Mouse (Mus musculus): ENCODE results near the gene Smarca2.
"Not testable (repeated sequence)": the region's sequence is repeated elsewhere in the genome, so short reads cannot be mapped to it uniquely, and the experiment has no call there.

Gene Smarca2

DNA sequence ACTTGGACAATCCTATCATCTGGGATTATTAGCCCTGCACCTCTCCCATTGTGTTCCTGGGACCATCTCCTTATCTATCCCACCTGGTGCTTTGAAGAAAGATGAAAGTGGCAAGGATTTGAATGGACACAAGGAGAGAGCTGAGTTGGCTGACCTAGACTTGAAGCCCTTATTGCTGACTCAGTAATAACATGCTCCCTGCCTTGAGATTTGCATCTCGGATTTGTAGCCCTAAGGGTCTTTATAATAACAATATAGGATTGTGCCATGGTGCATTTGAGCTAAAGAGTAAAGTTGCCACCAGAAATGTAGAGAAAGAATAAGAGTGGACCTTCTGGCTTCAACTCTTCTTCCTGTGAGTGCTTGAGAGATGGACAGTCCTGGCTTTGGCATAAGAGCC is 11.4 kb downstream of the Smarca2 start:
- in situ Hi-C loops (cut with MboI, MseI), result no loop called here

DNA sequence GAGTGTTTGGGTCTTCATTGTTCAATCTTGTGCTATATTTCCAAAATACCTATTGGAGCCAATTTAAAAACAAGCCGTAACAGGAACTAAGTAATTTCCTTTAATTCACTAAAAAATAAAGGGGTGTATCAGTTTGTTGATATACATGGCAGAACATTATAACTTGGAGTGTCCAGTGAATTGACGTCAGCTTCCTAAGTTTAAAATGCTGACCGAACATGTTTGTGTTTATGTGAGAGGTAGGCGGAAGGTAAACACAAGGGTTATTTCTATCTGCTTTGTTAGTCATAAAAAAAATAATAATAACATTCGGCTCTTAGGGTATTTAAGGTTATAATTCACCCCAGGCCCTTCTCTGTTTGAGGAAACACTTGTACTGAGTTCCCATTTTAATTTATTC is 12.4 kb downstream of the Smarca2 start:
- in situ Hi-C loops (cut with MboI, MseI), result no loop called here

GRCm38 (mm10) chr19:26630712-26631235 is 25.9 kb downstream of the Smarca2 start:
- in situ Hi-C loops (cut with MboI, MseI), result no loop called here

DNA sequence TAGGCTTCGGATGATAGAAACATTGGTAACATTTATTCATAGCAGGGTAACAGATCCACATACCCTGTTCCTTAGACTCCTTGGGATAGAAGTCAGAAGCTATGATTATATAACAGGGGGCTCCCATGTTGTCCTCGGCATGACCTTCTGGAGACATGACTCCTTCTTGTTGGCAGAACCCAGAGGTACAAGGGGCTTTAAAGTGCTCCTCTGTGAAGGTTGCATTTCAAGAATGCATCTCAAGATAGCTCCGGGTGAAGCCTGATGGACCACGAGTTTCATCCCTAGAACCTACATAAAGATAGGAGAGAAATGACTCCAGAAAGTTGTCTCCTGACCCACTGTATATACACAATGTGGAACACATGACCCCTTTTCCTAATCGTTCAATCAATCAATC is 27.4 kb downstream of the Smarca2 start:
- in situ Hi-C loops (cut with MboI, MseI), result no loop called here

GRCm38 (mm10) chr19:26640556-26640955 is 35.7 kb downstream of the Smarca2 start:
- in situ Hi-C loops (cut with MboI, MseI), result no loop called here

DNA sequence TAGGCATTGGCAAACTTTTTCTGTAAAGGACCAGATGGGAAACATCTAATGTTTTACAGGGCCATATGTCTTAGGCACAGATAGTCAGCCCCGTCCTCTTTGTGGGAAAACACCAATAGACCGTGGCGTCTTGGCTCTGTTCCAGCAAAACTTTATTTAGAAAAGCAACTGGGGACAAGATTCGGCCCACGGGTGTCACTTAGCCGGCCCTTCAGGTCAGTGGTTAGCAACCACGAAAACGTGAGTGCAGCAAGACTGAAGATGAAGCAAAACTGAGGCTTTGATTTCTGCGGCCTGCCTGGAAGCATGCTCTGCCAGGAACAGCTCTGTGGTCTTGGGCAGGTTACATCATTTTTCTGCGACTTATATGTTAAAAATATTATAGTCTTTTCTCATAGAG is 36.4 kb downstream of the Smarca2 start:
- in situ Hi-C loops (cut with MboI, MseI), result no loop called here

DNA sequence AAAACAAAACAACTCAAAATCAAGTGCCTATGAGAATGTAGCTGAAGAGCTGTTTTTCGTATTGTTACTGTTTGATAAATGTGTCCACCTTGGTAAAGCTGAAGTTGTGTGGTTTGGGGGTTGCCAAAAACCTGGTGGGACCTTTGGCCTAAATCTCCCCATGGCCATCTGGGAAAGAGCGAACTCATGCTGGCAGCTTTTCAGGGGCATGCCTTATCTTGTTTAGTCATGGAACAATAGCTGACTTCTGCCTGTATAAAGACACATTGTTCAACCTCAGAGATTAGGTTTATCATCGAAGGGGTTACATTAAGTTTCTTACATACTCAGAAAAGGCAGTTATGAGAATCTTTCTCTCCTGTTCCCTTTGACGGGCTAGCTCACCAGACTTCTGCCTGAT is 38.2 kb downstream of the Smarca2 start:
- in situ Hi-C loops (cut with MboI, MseI), result no loop called here

DNA sequence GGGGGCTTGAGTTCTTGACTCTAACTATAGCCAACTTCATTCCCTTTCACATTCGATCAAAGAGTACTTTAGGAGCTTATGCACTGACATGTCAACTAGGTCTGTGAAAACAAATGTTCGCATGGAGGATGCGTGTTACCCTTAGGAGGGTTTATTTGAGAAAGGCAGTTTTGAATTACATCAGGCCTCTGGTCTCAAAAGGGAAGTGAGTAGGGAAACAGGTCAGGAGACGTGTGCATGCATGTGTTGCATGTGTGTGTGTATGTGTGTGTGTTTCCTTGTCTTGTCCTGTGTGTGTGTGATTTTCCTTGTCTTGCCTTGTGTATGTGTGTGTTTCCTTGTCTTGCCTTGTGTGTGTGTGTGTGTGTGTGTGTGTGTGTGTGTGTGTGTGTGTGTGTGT is 39.1 kb downstream of the Smarca2 start:
- in situ Hi-C loops (cut with MboI, MseI), result no loop called here

DNA sequence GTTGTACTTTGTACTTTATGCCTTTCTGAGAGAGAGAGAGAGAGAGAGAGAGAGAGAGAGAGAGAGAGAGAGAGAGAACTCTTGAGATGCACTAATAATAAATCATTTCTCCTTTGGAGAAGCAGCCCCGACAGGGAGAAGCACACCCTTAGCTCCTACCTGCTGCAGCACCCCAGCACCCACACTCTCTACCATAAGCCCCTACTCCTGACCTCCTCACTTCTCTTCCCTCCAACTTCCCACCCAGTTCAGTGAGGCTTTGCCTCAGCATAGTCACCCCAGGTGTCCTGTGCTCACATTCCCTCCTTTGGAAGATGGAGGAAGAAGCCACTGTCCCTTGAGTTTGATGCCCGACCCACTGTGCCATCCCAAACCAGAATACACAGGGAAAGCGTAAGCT is 40.2 kb downstream of the Smarca2 start:
- in situ Hi-C loops (cut with MboI, MseI), result no loop called here

- in situ Hi-C loops (cut with MboI, MseI), result no loop called here
Measured at GRCm38 (mm10) chr19:26646128-26646527, 41.3 kb downstream of the Smarca2 start.

GRCm38 (mm10) chr19:26650585-26651273 is 45.9 kb downstream of the Smarca2 start:
- in situ Hi-C loops (cut with MboI, MseI), result no loop called here

DNA sequence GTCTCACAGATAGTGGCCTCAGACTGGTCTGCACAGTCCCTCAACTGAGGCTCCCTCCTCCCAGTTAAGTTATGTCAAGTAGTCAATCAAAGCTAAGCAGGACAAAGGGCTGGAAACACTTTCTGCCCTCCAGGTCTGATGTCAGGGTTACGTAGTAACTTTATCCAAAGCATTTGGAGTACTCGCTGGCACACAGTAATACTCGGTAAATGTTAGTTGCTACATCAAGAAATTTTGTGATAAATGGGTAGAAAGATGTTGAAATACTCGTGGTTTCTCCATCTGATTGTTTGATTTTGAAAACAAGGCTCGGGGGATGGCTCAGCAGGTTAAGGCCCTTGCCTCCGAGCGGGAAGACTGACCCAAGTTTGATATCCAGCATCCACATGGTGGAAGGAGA is 53.5 kb downstream of the Smarca2 start:
- in situ Hi-C loops (cut with MboI, MseI), result no loop called here

DNA sequence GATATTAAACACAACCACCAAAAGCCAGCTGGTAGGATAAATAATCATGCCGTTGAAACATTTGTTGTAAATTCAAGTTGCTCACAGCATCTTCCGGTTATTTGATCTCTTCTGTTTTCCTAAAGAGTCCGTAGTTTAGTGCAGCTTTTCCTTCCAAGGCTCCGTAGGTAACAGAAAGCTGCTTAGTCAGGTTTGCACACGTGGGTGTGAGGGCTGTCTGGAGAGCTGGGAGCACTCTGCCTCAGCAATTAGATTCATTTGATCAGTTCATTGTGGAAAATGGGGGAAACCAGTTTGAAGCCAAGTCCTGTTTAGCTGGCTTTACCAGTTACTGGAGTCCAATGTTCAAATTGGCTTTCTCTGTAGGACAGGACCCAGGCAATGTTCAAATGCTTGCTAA is 55.1 kb downstream of the Smarca2 start:
- in situ Hi-C loops (cut with MboI, MseI), result no loop called here

DNA sequence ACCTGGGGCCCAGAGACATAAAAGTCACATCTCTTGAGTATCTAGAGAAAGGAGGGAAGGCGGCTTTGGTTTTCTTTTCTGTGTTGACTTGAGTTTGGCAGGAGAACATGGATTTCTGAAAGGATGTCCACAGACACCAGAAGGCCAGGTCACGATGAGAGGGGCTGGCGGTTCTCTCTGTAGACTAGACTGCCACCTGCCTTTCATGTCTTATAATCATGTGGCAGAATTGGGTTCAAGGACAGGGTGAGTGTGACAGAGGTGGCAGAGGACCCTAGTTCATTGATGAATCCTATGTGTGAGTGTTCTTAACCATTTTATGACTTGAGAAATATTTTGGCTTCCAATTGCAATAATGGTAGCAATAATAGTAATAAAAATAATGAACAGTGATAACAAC is 56.3 kb downstream of the Smarca2 start:
- in situ Hi-C loops (cut with MboI, MseI), result no loop called here

GRCm38 (mm10) chr19:26666303-26666702 is 61.5 kb downstream of the Smarca2 start:
- in situ Hi-C loops (cut with MboI, MseI), result no loop called here

- in situ Hi-C loops (cut with MboI, MseI), result no loop called here
Measured at GRCm38 (mm10) chr19:26670089-26670488, 65.2 kb downstream of the Smarca2 start.

DNA sequence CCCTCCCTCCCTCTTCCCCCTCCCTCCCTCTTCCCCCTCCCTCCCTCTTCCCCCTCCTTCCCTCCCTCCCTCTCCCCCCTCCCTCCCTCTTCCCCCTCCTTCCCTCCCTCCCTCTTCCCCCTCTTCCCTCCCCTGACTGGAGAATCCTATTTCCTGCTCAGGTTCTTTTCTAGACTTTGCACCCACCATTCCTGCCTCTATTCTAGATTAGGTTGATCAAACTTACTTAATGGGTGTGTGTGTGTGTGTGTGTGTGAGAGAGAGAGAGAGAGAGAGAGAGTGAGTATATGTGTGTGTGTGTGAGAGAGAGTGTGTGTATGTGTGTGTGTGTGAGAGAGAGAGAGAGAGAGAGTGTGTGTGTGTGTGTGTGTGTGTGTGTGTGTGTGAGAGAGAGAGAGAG is 66.6 kb downstream of the Smarca2 start:
- in situ Hi-C loops (cut with MboI, MseI), result not testable (repeated sequence)

- in situ Hi-C loops (cut with MboI, MseI), result no loop called here
Measured at GRCm38 (mm10) chr19:26675917-26676316, 71.1 kb downstream of the Smarca2 start.

GRCm38 (mm10) chr19:26678543-26678942 is 73.7 kb downstream of the Smarca2 start:
- in situ Hi-C loops (cut with MboI, MseI), result no loop called here

DNA sequence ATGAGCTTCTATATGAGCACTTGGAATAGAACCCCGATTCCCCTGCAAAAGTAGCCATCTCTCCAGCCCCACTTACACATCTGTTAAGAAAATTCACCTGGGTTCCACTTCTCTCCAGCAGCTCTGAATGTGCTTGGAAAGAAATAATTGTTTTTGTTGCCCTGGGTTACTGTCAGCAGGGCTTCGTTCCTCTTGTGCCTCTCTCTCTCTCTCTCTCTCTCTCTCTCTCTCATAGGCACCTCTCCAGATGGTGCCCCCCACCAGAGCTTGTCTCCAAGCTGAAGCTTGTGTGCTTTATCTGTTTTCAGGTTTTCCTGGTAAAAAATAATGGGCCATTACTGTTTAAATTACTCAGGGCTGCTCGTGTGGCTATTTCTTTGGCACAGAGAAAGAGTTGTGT is 74.8 kb downstream of the Smarca2 start:
- in situ Hi-C loops (cut with MboI, MseI), result no loop called here

GRCm38 (mm10) chr19:26681549-26681948 is 76.7 kb downstream of the Smarca2 start:
- in situ Hi-C loops (cut with MboI, MseI), result no loop called here

DNA sequence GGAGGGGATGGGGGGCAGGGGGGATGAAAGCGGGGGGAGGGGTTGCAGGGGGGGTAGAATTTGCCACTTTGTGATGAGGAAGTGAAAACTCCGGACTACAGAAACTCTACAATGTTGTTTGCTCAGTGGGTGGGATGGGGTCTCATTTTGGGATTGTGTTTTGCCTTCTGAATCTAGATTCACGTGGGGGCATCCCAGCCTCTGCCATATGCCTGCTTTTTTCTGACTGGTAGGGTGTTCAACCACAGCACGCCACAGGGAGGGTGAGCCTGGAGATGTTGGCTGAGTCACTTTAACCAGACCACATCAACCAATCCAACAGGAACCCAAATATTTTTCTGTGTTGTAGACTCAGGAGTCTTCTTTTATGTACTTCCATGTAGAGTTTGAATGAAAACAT is 77.3 kb downstream of the Smarca2 start:
- in situ Hi-C loops (cut with MboI, MseI), result no loop called here

DNA sequence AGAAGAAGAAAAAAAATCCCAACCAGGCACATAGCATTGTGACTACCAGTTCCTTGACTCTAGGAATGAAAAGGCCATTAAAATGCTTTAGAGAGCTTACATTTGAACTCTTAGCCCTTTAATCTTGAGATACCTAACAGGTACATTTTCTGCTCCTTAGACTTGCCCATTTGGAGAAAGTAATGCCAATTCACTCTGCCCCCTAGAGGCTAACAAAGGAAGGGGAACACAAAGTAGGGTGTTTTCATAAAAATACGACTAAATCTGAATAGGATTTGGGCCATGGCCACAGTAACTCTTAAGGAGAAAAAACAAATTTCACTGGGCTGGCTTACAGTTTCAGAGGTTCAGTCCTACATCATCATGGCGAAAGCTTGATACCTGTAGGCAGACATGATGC is 77.9 kb downstream of the Smarca2 start:
- in situ Hi-C loops (cut with MboI, MseI), result no loop called here

- in situ Hi-C loops (cut with MboI, MseI), result no loop called here
Measured at GRCm38 (mm10) chr19:26683731-26684130, 78.9 kb downstream of the Smarca2 start.
